Mouse (Mus musculus) adrenal gland (tissue): ENCODE results near the gene Abhd12b.
"Not testable (repeated sequence)": the region's sequence is repeated elsewhere in the genome, so short reads cannot be mapped to it uniquely, and the experiment has no call there.

Source experiments
- intact Hi-C: fragments of 180-260 bp; cut with DNase I; formaldehyde crosslinking; loops from one replicate; pipeline ENCODE4 v1.15.1; 2025

Abhd12b gene

GRCm38 (mm10) chr12:70137626-70138025 is 16.3 kb upstream of the Abhd12b start:
- intact Hi-C loops: no loop called here

GRCm38 (mm10) chr12:70139871-70140270 is 14.1 kb upstream of the Abhd12b start:
- intact Hi-C loops: no loop called here

GRCm38 (mm10) chr12:70140542-70140941 is 13.4 kb upstream of the Abhd12b start:
- intact Hi-C loops: no loop called here

DNA sequence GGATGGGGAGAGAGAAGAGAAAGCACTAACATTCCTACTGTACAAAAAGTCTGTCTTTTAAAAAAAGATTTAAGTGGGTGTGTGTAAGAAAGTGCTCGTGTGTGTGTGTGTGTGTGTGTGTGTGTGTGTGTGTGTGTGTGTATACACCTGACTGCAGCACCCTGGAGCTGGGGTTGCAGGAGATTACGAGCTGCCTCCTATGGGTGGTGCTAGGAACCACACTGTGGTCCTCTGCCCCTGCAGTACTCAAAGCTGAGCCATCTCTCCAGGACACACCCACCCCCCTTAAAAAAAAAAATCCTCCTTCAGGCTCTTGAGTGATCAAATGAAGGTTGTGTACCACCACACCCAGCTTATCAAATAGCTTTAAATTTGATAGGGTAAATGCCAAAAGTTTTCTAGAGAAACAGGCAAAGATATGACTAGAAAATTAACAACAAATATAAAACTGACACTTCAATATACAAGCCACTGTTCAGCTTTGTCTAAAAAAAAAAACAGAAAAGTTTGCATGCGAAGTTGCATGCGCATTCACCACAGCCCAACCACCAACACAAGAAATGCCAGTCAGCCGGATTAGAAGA is 12.9 kb upstream of the Abhd12b start:
- intact Hi-C loops: no loop called here

DNA sequence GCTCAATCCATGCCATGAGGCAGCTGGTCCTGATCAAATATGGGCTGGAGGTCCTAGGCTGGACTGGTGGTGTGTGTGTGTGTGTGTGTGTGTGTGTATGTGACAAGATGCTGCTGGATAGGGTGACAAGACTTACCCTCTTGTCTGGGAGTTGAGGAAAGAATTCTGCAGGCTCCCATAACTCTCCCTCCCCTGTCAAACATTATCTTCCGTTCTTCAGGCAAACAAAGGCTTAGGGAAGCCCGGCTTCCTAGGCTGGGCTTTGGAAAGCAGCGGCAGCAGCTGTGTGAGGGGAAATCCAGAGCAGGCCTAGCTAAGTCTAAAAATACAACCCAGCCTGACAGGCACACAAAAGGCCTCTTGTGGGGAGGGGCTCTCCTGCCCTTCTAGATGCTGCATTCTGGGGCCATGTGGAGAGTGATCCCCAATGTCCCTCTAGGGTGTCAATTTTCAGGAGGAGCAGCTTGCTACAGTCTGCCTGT is 9.8 kb upstream of the Abhd12b start:
- intact Hi-C loops: not testable (repeated sequence)

DNA sequence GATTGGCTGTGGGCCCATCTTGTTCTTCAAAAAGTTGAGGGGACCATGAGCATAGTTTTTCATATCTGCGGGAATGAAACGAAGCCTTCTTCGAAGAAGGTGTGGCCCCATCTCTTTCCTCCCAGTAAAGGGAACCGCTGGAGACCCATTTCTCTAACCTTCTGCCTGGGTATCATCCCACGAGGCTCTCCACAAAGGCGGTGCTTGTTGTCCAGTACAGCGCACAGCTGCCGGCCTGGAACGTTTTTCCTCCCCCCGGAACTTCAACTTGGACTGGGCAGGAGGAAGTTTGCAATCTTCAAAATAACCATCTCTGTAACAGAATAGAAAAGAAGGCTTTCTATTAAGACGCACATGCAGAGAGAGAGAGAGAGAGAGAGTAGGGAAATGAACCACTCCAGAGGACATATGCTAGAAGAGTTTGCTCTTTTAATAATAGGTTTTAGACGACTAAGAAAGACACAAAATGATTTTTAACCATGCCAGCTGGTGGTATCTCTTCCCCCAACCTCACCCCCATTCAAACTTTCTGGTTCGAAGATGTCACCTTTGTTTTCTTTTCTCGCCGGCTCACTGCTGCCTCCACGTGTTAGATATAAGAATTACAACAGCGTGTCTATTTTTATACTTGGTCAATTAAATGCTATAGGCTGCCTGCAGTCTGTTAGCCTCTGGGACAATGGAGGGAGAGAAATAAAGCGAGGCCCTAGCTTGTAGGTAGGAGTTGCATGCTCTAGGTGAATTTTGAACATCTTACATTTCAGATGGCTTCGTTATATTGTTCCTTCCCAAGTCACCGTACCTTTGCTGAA is 9.1 kb upstream of the Abhd12b start:
- intact Hi-C loops: loop anchor here (5.0 kb wide), 2 partner anchors 83 to 183 kb away; no protein-coding TSS in a partner anchor

- intact Hi-C loops: loop anchor here (5.0 kb wide), 2 partner anchors 83 to 183 kb away; no protein-coding TSS in a partner anchor
Observed at GRCm38 (mm10) chr12:70145586-70145985, 8.4 kb upstream of the Abhd12b start.

DNA sequence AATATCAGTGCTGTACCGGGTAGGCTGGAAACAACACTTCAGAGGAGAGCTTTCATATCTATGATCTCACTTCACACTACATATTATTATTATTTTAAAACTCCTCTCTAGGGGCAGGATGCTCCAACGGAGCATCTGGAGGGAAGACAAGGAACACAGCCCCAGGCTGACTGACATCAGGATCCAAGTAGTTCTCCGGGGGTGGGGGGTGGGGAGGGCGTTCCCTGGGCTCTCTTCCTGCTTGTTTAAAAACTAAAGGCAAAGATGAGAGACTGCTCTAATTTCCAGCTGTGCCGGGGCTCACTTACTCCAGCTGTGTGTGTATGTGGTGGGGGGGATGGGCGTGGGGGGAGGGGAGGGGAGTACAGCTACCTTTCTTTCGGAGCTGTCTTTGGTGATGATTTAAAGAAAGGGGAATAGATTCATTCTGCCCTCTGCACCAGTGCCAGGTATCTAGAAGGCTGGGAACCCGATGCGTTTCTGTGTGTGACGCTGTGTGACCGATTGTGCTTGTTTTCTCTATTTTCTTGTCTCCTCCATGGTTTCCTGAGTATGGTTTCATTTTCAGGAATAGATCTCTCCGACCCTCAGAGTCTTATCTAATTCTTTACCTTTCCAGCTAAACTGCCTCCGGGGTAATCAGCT is 5.8 kb upstream of the Abhd12b start:
- intact Hi-C loops: loop anchor here (5.0 kb wide), 2 partner anchors 86 to 186 kb away; no protein-coding TSS in a partner anchor

DNA sequence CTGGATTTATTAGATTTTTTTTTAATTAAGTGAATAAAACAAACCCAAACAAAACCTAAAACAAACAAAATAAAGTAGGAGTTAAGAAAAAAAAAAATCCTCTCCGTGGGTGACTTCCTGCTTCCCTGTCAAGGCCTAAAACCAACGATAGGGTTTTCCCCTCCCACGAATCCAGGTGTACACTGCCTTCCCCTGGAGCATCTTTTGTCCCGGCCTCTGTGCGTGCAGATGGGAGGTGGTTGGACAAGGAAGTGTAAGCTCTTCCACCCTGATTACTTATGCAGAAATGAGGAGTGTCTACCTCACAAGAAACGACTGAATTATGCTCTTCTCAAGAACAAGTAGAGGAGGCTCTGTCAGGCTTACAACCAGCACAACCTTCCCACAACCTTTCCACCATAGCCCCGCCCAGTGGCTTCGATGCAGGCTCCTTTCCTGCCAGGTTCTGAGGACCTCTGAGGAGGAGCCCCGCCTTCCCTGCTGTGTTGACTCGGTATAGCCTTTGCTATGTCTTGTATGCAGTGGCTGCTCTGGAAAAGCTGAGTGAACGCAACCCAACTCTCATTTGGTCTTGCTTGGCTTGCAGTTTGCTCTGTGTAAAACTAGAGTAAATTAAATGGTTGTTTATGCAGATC is 5.2 kb upstream of the Abhd12b start:
- intact Hi-C loops: loop anchor here (5.0 kb wide), 2 partner anchors 86 to 186 kb away; no protein-coding TSS in a partner anchor

- intact Hi-C loops: no loop called here
Observed at GRCm38 (mm10) chr12:70156222-70156621, 2.3 kb downstream of the Abhd12b start.

GRCm38 (mm10) chr12:70157292-70158066 is 3.5 kb downstream of the Abhd12b start:
- intact Hi-C loops: no loop called here

- intact Hi-C loops: no loop called here
Observed at GRCm38 (mm10) chr12:70161057-70161456, 7.1 kb downstream of the Abhd12b start.

- intact Hi-C loops: no loop called here
Observed at GRCm38 (mm10) chr12:70164741-70165140, 10.8 kb downstream of the Abhd12b start.

DNA sequence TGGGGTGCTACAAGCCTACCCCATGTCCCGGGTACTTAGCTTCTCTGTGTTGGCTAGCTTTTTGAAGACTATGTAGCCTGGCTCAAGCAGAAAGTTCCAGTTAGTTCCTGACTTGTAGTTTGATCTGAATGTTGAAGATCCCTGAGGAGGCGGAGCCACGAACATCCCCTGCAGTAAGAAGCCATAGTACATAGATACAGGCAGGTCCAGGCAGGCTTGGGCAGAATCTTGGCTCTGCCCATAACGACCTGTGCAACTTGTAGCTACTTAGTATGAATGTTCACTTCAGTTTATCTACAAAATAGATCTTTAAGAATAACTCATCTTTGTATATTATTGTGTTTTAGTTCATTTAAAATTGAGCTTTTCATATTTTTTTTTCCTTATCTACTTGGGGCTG is 14.0 kb downstream of the Abhd12b start:
- intact Hi-C loops: no loop called here

DNA sequence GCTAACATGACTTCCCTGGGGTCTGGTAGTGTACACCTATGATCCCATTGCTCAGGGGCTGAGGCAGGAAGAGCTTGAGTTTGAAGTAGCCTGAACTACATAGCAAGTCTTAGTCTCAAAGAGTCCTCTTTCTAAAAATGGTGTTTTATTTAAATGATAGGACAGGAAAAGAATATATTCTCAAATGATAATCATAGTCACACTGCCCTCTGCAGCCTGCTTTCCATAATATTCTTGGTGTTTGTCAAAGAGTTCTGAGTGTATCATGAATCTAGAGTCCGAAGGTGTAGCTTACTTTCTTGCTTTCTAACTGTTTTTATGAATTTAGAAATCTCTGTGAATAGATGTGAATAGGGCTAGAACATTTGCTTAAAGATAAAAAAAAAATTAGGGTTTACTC is 16.0 kb downstream of the Abhd12b start:
- intact Hi-C loops: no loop called here

DNA sequence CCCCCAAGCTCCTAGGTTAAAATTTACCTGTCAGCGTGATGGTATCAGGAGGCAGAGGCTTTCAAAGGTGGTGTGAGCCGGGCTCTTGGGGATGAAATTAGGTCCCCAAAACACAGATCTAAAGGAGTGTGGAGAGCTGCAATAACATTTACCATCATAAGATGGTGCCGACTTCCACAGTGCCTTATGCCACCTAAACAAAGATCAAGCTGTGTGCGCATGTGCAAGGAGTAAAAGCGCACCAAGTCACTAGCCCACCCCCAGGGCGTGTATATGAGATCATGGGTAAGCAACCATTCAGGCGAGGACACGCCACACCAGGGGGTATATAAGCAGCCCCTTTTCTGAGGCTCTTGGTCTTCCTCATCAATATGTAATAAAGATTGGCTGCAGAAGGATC is 29.6 kb downstream of the Abhd12b start:
- intact Hi-C loops: not testable (repeated sequence)

DNA sequence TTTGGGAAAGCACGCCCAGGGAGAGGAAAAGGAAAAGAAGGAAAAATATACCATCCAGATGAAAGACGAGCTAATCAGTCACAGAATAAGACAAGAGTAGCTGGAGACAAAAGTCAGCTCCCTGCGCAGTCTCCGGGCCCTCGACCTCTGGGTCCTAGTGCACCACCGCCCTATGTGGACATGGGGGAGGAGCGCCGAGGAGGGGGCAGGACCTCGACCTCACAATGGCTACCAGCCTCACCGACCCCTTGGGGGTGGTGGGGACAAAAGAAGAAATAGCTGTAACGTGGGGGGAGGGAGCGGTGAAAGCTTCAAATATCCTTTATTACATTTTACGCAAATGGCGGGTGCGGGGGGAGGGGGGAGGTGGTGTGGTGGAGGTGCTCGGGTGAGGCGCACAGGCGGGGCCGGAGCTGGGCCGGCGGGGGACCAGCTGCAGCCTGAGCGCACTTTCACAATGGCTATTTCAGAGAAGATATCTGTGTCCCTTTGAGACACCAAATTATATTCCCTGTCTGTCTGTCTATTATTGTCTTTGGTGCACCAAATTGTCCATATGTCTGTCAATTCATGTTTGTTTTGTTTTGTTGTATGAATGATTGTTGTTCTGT is 30.3 kb downstream of the Abhd12b start:
- intact Hi-C loops: no loop called here

DNA sequence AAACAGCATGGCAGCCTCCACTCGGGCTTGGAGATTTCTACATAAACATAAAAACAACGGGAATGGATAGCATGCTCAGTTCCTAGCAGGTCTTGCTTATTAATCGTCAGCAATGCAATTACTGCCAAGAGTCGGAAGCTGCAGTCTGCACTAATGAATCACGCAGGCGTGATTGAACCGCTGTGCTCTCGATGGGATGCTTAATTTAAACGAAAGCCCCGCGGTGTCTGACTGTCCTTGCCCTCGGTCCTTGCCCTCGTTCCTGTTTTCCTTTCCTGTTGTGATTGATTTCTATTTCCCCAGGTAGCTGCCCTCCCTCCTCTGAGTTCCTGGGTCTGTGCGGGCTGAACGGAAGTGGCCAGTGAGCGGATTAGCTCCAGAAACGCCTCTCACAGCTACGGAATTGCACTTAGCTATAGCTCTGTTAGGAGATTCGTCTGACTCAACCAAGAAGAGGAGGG is 38.4 kb downstream of the Abhd12b start:
- intact Hi-C loops: no loop called here

- intact Hi-C loops: no loop called here
Observed at GRCm38 (mm10) chr12:70195426-70195825, 41.5 kb downstream of the Abhd12b start.

DNA sequence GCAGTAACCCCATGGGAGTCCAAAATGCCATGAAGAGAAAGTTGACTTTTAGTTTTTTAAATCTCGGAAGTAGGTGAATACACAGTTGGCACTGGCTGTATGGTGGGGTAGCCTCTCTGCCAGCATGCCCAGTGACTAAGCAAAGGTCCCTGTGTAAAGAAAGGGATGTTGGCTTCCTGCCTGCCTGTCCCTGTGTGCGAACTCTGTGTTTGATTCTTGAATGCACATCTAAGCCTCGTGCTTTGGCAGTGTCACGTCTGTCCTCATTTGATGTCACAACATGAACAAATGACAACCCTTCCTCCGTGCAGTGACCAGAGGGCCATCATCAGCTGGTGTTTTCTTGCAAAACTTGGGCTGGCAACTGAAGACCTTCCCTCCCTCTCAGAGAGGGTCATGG is 42.4 kb downstream of the Abhd12b start:
- intact Hi-C loops: no loop called here
